Mouse (Mus musculus): Measurements from ENCODE around the gene Slc8a2. TPM values are rescaled to one million over a fixed set of nuclear protein-coding genes. Genes with fewer than 3 reads are reported as not detected.
A peak's percentile ranks its signal among the peaks of the same experiment; 100 is the strongest.

Slc8a2 gene
- polyA plus RNA-seq, 1 experiment from 2014 or later, result 0.35 TPM

GRCm38 (mm10) chr7:16130956-16131634, 1.5 kb downstream of the Slc8a2 start:
- H3K4me2 ChIP-seq (replicated peaks; ENCODE audit: low read depth, low read length), result peak overlapping the region; percentile 66
- ATAC-seq (ENCODE audit: insufficient number of reproducible peaks, insufficient read depth, low FRiP score, low read depth), result no peak
- no peaks in the 10 kb centered on the region for H3K9me3 ChIP-seq (ENCODE audit: control insufficient read depth, low read depth, low read length)
- H3K27me3 ChIP-seq (ENCODE audit: control insufficient read depth, insufficient read depth, low read length), result no peaks in the 10 kb centered on the region
- no peak overlapping the region for H3K27ac ChIP-seq (ENCODE audit: low read length)
- H3K4me3 ChIP-seq (ENCODE audit: low read depth, low read length), result peak overlapping the region; percentile 53
- H3K4me1 ChIP-seq (ENCODE audit: control insufficient read depth, insufficient read depth, low read length), result peaks cover 10% of the 10 kb centered on the region; the same call in 1 of the 2 replicates
- H3K9ac ChIP-seq (replicated peaks; ENCODE audit: low read depth, low read length), result peak overlapping the region; percentile 40; the same call in 1 of the 2 replicates
- H3K36me3 ChIP-seq (ENCODE audit: control insufficient read depth, insufficient read depth, low read length), result peaks cover 4% of the 10 kb centered on the region
- WGBS, result 21% methylated on average over 13 of the region's 13 CpGs

- no peak overlapping the region for H3K27ac ChIP-seq (ENCODE audit: low read length)
- no peak overlapping the region for H3K4me3 ChIP-seq (ENCODE audit: low read depth, low read length)
- H3K4me1 ChIP-seq (ENCODE audit: control insufficient read depth, insufficient read depth, low read length), result peaks cover 10% of the 10 kb centered on the region; the same call in 1 of the 2 replicates
- 0 out of 2 replicates have a peak overlapping the region, but pooled peaks have one; percentile 16 for H3K4me2 ChIP-seq (replicated peaks; ENCODE audit: low read depth, low read length)
- no peak overlapping the region for H3K9ac ChIP-seq (replicated peaks; ENCODE audit: low read depth, low read length)
- no peak for ATAC-seq (ENCODE audit: insufficient number of reproducible peaks, insufficient read depth, low FRiP score, low read depth)
- H3K27me3 ChIP-seq (ENCODE audit: control insufficient read depth, insufficient read depth, low read length), result no peaks in the 10 kb centered on the region
- H3K9me3 ChIP-seq (ENCODE audit: control insufficient read depth, low read depth, low read length), result no peaks in the 10 kb centered on the region
- H3K36me3 ChIP-seq (ENCODE audit: control insufficient read depth, insufficient read depth, low read length), result peaks cover 3% of the 10 kb centered on the region
- 11% methylated on average over 7 of the region's 7 CpGs for WGBS
Measured at GRCm38 (mm10) chr7:16132161-16132581, 2.5 kb downstream of the Slc8a2 start.

GRCm38 (mm10) chr7:16132926-16133325, 3.3 kb downstream of the Slc8a2 start:
- no peaks in the 10 kb centered on the region for H3K9me3 ChIP-seq (ENCODE audit: control insufficient read depth, low read depth, low read length)
- WGBS, result 57% methylated on average over 3 of the region's 3 CpGs
- no peaks in the 10 kb centered on the region for H3K36me3 ChIP-seq (ENCODE audit: control insufficient read depth, insufficient read depth, low read length)
- no peak overlapping the region for H3K4me2 ChIP-seq (replicated peaks; ENCODE audit: low read depth, low read length)
- no peaks in the 10 kb centered on the region for H3K27me3 ChIP-seq (ENCODE audit: control insufficient read depth, insufficient read depth, low read length)
- no peak overlapping the region for H3K4me3 ChIP-seq (ENCODE audit: low read depth, low read length)
- peaks cover 10% of the 10 kb centered on the region; the same call in 1 of the 2 replicates for H3K4me1 ChIP-seq (ENCODE audit: control insufficient read depth, insufficient read depth, low read length)
- H3K27ac ChIP-seq (ENCODE audit: low read length), result no peak overlapping the region
- no peak for ATAC-seq (ENCODE audit: insufficient number of reproducible peaks, insufficient read depth, low FRiP score, low read depth)
- no peak overlapping the region for H3K9ac ChIP-seq (replicated peaks; ENCODE audit: low read depth, low read length)

GRCm38 (mm10) chr7:16133691-16134090, 4.1 kb downstream of the Slc8a2 start:
- no peaks in the 10 kb centered on the region for H3K9me3 ChIP-seq (ENCODE audit: control insufficient read depth, low read depth, low read length)
- no peak for ATAC-seq (ENCODE audit: insufficient number of reproducible peaks, insufficient read depth, low FRiP score, low read depth)
- WGBS, result 93% methylated on average over 9 of the region's 9 CpGs

GRCm38 (mm10) chr7:16134951-16135392, 5.3 kb downstream of the Slc8a2 start:
- H3K9me3 ChIP-seq (ENCODE audit: control insufficient read depth, low read depth, low read length), result no peaks in the 10 kb centered on the region

More at GRCm38 (mm10) chr7:16133691-16134090, 4.1 kb downstream of the Slc8a2 start:
- no peak overlapping the region for H3K4me3 ChIP-seq (ENCODE audit: low read depth, low read length)
- no peak overlapping the region for H3K9ac ChIP-seq (replicated peaks; ENCODE audit: low read depth, low read length)
- H3K4me1 ChIP-seq (ENCODE audit: control insufficient read depth, insufficient read depth, low read length), result peaks cover 10% of the 10 kb centered on the region; the same call in 1 of the 2 replicates
- H3K4me2 ChIP-seq (replicated peaks; ENCODE audit: low read depth, low read length), result no peak overlapping the region
- no peaks in the 10 kb centered on the region for H3K36me3 ChIP-seq (ENCODE audit: control insufficient read depth, insufficient read depth, low read length)
- no peaks in the 10 kb centered on the region for H3K27me3 ChIP-seq (ENCODE audit: control insufficient read depth, insufficient read depth, low read length)
- no peak overlapping the region for H3K27ac ChIP-seq (ENCODE audit: low read length)

GRCm38 (mm10) chr7:16146489-16147410, 17.1 kb downstream of the Slc8a2 start:
- H3K9ac ChIP-seq (replicated peaks; ENCODE audit: low read depth, low read length), result no peak overlapping the region
- H3K4me1 ChIP-seq (ENCODE audit: control insufficient read depth, insufficient read depth, low read length), result no peaks in the 10 kb centered on the region
- ATAC-seq (ENCODE audit: insufficient number of reproducible peaks, insufficient read depth, low FRiP score, low read depth), result no peak
- H3K36me3 ChIP-seq (ENCODE audit: control insufficient read depth, insufficient read depth, low read length), result no peaks in the 10 kb centered on the region
- no peaks in the 10 kb centered on the region for H3K9me3 ChIP-seq (ENCODE audit: control insufficient read depth, low read depth, low read length)
- no peak overlapping the region for H3K4me3 ChIP-seq (ENCODE audit: low read depth, low read length)
- no peak overlapping the region for H3K27ac ChIP-seq (ENCODE audit: low read length)
- no peaks in the 10 kb centered on the region for H3K27me3 ChIP-seq (ENCODE audit: control insufficient read depth, insufficient read depth, low read length)
- no peak overlapping the region for H3K4me2 ChIP-seq (replicated peaks; ENCODE audit: low read depth, low read length)
- WGBS, result 35% methylated on average over 27 of the region's 27 CpGs

More at GRCm38 (mm10) chr7:16134951-16135392, 5.3 kb downstream of the Slc8a2 start:
- Histone ChIP-seq H3K4me3 (ENCODE audit: low read depth, low read length) (no peak overlapping the region), H3K4me2 (replicated peaks; ENCODE audit: low read depth, low read length) (no peak overlapping the region), H3K4me1 (ENCODE audit: control insufficient read depth, insufficient read depth, low read length) (peaks cover 5% of the 10 kb centered on the region; the same call in 1 of the 2 replicates), H3K27ac (ENCODE audit: low read length) (no peak overlapping the region), H3K9ac (replicated peaks; ENCODE audit: low read depth, low read length) (no peak overlapping the region), H3K36me3 (ENCODE audit: control insufficient read depth, insufficient read depth, low read length) (no peaks in the 10 kb centered on the region; the same call in 1 of the 2 replicates), H3K27me3 (ENCODE audit: control insufficient read depth, insufficient read depth, low read length) (no peaks in the 10 kb centered on the region)
- WGBS, result 79% methylated on average over 7 of the region's 7 CpGs
- ATAC-seq (ENCODE audit: insufficient number of reproducible peaks, insufficient read depth, low FRiP score, low read depth), result no peak

- no peaks in the 10 kb centered on the region for H3K36me3 ChIP-seq (ENCODE audit: control insufficient read depth, insufficient read depth, low read length)
- WGBS, result 17% methylated on average over 15 of the region's 15 CpGs
- H3K27ac ChIP-seq (ENCODE audit: low read length), result no peak overlapping the region
- H3K4me1 ChIP-seq (ENCODE audit: control insufficient read depth, insufficient read depth, low read length), result no peaks in the 10 kb centered on the region
- H3K9me3 ChIP-seq (ENCODE audit: control insufficient read depth, low read depth, low read length), result no peaks in the 10 kb centered on the region
- no peak overlapping the region for H3K4me3 ChIP-seq (ENCODE audit: low read depth, low read length)
- ATAC-seq (ENCODE audit: insufficient number of reproducible peaks, insufficient read depth, low FRiP score, low read depth), result no peak
- H3K9ac ChIP-seq (replicated peaks; ENCODE audit: low read depth, low read length), result no peak overlapping the region
- H3K4me2 ChIP-seq (replicated peaks; ENCODE audit: low read depth, low read length), result no peak overlapping the region
- H3K27me3 ChIP-seq (ENCODE audit: control insufficient read depth, insufficient read depth, low read length), result no peaks in the 10 kb centered on the region
Measured at GRCm38 (mm10) chr7:16147643-16148042, 18.0 kb downstream of the Slc8a2 start.

GRCm38 (mm10) chr7:16149241-16149640, 19.6 kb downstream of the Slc8a2 start:
- Histone ChIP-seq H3K27me3 (ENCODE audit: control insufficient read depth, insufficient read depth, low read length) (no peaks in the 10 kb centered on the region), H3K36me3 (ENCODE audit: control insufficient read depth, insufficient read depth, low read length) (no peaks in the 10 kb centered on the region), H3K9me3 (ENCODE audit: control insufficient read depth, low read depth, low read length) (no peaks in the 10 kb centered on the region), H3K4me3 (ENCODE audit: low read depth, low read length) (no peak overlapping the region), H3K9ac (replicated peaks; ENCODE audit: low read depth, low read length) (no peak overlapping the region), H3K4me1 (ENCODE audit: control insufficient read depth, insufficient read depth, low read length) (no peaks in the 10 kb centered on the region), H3K4me2 (replicated peaks; ENCODE audit: low read depth, low read length) (no peak overlapping the region), H3K27ac (ENCODE audit: low read length) (no peak overlapping the region)
- ATAC-seq (ENCODE audit: insufficient number of reproducible peaks, insufficient read depth, low FRiP score, low read depth), result no peak
- 70% methylated on average over 5 of the region's 5 CpGs for WGBS
